Mouse (Mus musculus) heart, postnatal 0 days (tissue): ENCODE measurements around the gene Ncapg2. TPM values are rescaled to one million over a fixed set of nuclear protein-coding genes. Genes with fewer than 3 reads are reported as not detected.

Experiments
- ATAC-seq: fragments of 200-750 bp; cut with Nextera tagmentation; 2 replicates; pipeline ENCODE4 v1.8.0; 2017; ENCODE audit warnings: low read depth, moderate number of reproducible peaks, moderate library complexity; ENCODE audit not compliant: insufficient read depth
- DNase-seq: peaks from one replicate; pipeline ENCODE4 v3.0.0-alpha.2; 2016; ENCODE audit warnings: low spot score
- H3K27ac ChIP-seq: fragments of 300-500 bp; sonication (generic); 2 replicates; pipeline ENCODE4 v1.5.1; 2014; ENCODE audit warnings: low read depth, mild to moderate bottlenecking
- H3K27me3 ChIP-seq: fragments of 300-500 bp; sonication (generic); 2 replicates; pipeline ENCODE4 v1.6.1; 2014; ENCODE audit warnings: low read length, mixed read lengths; ENCODE audit not compliant: control insufficient read depth, insufficient read depth
- H3K36me3 ChIP-seq: fragments of 300-500 bp; sonication (generic); replicated peaks from 2 replicates; pipeline ENCODE4 v1.6.1; 2014; ENCODE audit warnings: low read length, mixed read lengths; ENCODE audit not compliant: control insufficient read depth, insufficient read depth
- H3K4me1 ChIP-seq: fragments of 300-500 bp; sonication (generic); 2 replicates; pipeline ENCODE4 v1.6.1; 2014; ENCODE audit warnings: antibody characterized with exemption; ENCODE audit not compliant: control insufficient read depth, insufficient read depth
- H3K4me2 ChIP-seq: fragments of 300-500 bp; sonication (generic); 2 replicates; pipeline ENCODE4 v1.6.1; 2014; ENCODE audit warnings: low read depth, mild to moderate bottlenecking, low read length, moderate library complexity
- H3K4me3 ChIP-seq: fragments of 300-500 bp; sonication (generic); 2 replicates; pipeline ENCODE4 v1.5.1; 2014; ENCODE audit warnings: low read depth, low read length
- H3K9ac ChIP-seq: fragments of 300-500 bp; sonication (generic); replicated peaks from 2 replicates; pipeline ENCODE4 v1.6.1; 2014; ENCODE audit warnings: low read depth, low read length, mixed read lengths
- H3K9me3 ChIP-seq: fragments of 300-500 bp; sonication (generic); replicated peaks from 2 replicates; pipeline ENCODE4 v1.6.1; 2016; ENCODE audit warnings: low read length; ENCODE audit not compliant: control insufficient read depth
- CTCF ChIP-seq: IDR thresholded peaks from 2 replicates; pipeline ENCODE4 v1.5.1; 2016; ENCODE audit warnings: antibody characterized with exemption, control low read depth, low read depth
- EP300 ChIP-seq: IDR thresholded peaks from 2 replicates; pipeline ENCODE4 v1.6.1; 2016; ENCODE audit warnings: antibody characterized with exemption, low read depth
- WGBS: fragments of 180-500 bp; shearing (Covaris S2); extraction: QIAGEN DNeasy Blood & Tissue Kit; methylation state at CpG from one replicate; pipeline ENCODE4 v1.1.7; 2014; 5-methylcytosine and 5-hydroxymethylcytosine counted together
- polyA plus RNA-seq: library from polyadenylated mRNA; unstranded; fragments of >200 nt; fragmentation: Nextera tagmentation; extraction: Ambion mirVana; gene quantifications from 2 replicates; pipeline ENCODE4 v1.2.1, GENCODE M21; 2015
- total RNA-seq: library from RNA; depleted of rRNA; stranded (reverse); fragments of >200 nt; gene quantifications from 2 replicates; pipeline ENCODE4 v1.2.3, GENCODE M21; 2014; ENCODE audit warnings: low replicate concordance

Ncapg2 gene
- total and polyA plus RNA-seq, 2 experiments from 2014 or later: 7.1 to 24.0 TPM

GRCm38 (mm10) chr12:116421656-116422055, 16.5 kb downstream of the Ncapg2 start:
- DNase-seq (no peak), ATAC-seq (no peak)
- H3K4me1 ChIP-seq: no peaks in the 10 kb centered on the region
- H3K4me2 ChIP-seq: no peak overlapping the region
- 90% methylated on average over 2 of the region's 2 CpGs for WGBS
- H3K27me3 ChIP-seq: no peaks in the 10 kb centered on the region
- TF ChIP-seq EP300: no peak
- TF ChIP-seq CTCF: no peak
- H3K4me3 ChIP-seq: no peak overlapping the region
- peaks cover 67% of the 10 kb centered on the region for H3K36me3 ChIP-seq
- no peak overlapping the region for H3K9ac ChIP-seq
- no peaks in the 10 kb centered on the region for H3K9me3 ChIP-seq
- H3K27ac ChIP-seq: no peak overlapping the region

- no peaks in the 10 kb centered on the region for H3K9me3 ChIP-seq
- H3K36me3 ChIP-seq: peaks cover 72% of the 10 kb centered on the region
- DNase-seq: no peak
- no peak for ATAC-seq
- no peak overlapping the region for H3K4me3 ChIP-seq
- no peaks in the 10 kb centered on the region for H3K27me3 ChIP-seq
- no peak overlapping the region for H3K27ac ChIP-seq
- 87% methylated on average over 2 of the region's 2 CpGs for WGBS
- H3K4me2 ChIP-seq: no peak overlapping the region
- no peaks in the 10 kb centered on the region for H3K4me1 ChIP-seq
- no peak overlapping the region for H3K9ac ChIP-seq
- TF ChIP-seq CTCF: no peak
- TF ChIP-seq EP300: no peak
Measured at GRCm38 (mm10) chr12:116425392-116425791, 20.2 kb downstream of the Ncapg2 start.

- no peak for ATAC-seq
Measured at GRCm38 (mm10) chr12:116433742-116434141, 28.5 kb downstream of the Ncapg2 start.

GRCm38 (mm10) chr12:116435232-116435631, 30.0 kb downstream of the Ncapg2 start:
- H3K36me3 ChIP-seq: peaks cover 34% of the 10 kb centered on the region

More at GRCm38 (mm10) chr12:116433742-116434141, 28.5 kb downstream of the Ncapg2 start:
- H3K36me3 ChIP-seq: peaks cover 35% of the 10 kb centered on the region
- H3K4me2 ChIP-seq: no peak overlapping the region
- H3K27me3 ChIP-seq: no peaks in the 10 kb centered on the region
- H3K4me3 ChIP-seq: no peak overlapping the region
- TF ChIP-seq CTCF: no peak
- TF ChIP-seq EP300: no peak
- H3K27ac ChIP-seq: no peak overlapping the region
- H3K4me1 ChIP-seq: no peaks in the 10 kb centered on the region
- no peak overlapping the region for H3K9ac ChIP-seq
- WGBS: 90% methylated on average over 2 of the region's 2 CpGs
- H3K9me3 ChIP-seq: no peaks in the 10 kb centered on the region
- no peak for DNase-seq

GRCm38 (mm10) chr12:116436125-116436524, 30.9 kb downstream of the Ncapg2 start:
- Histone ChIP-seq H3K9ac (no peak overlapping the region), H3K4me2 (no peak overlapping the region), H3K27ac (no peak overlapping the region), H3K4me1 (no peaks in the 10 kb centered on the region), H3K4me3 (no peak overlapping the region), H3K27me3 (no peaks in the 10 kb centered on the region), H3K36me3 (peaks cover 41% of the 10 kb centered on the region), H3K9me3 (no peaks in the 10 kb centered on the region)
- DNase-seq (no peak), ATAC-seq (no peak)
- no peak for TF ChIP-seq EP300
- WGBS: 79% methylated on average over 3 of the region's 3 CpGs

More at GRCm38 (mm10) chr12:116435232-116435631, 30.0 kb downstream of the Ncapg2 start:
- WGBS: 87% methylated on average over 2 of the region's 2 CpGs
- TF ChIP-seq CTCF: no peak
- TF ChIP-seq EP300: no peak
- H3K27me3 ChIP-seq: no peaks in the 10 kb centered on the region
- ATAC-seq: no peak
- H3K4me2 ChIP-seq: no peak overlapping the region
- no peak overlapping the region for H3K9ac ChIP-seq
- H3K4me3 ChIP-seq: no peak overlapping the region
- H3K4me1 ChIP-seq: no peaks in the 10 kb centered on the region
- no peak overlapping the region for H3K27ac ChIP-seq
- DNase-seq: no peak
- H3K9me3 ChIP-seq: no peaks in the 10 kb centered on the region

GRCm38 (mm10) chr12:116438591-116438990, 33.4 kb downstream of the Ncapg2 start:
- H3K27me3 ChIP-seq: no peaks in the 10 kb centered on the region
- H3K4me1 ChIP-seq: no peaks in the 10 kb centered on the region
- TF ChIP-seq CTCF (no peak), EP300 (no peak)
- H3K36me3 ChIP-seq: peaks cover 53% of the 10 kb centered on the region
- 71% methylated on average over 5 of the region's 5 CpGs for WGBS
- DNase-seq: no peak
- no peak for ATAC-seq
- H3K27ac ChIP-seq: no peak overlapping the region
- no peak overlapping the region for H3K9ac ChIP-seq
- H3K9me3 ChIP-seq: no peaks in the 10 kb centered on the region
- H3K4me2 ChIP-seq: no peak overlapping the region
- H3K4me3 ChIP-seq: no peak overlapping the region
